Mouse (Mus musculus) kidney, adult 11 months (tissue): ENCODE data around the gene Rab7.

Source experiments
- DNase-seq: peaks from one replicate; pipeline ENCODE4 v3.0.0; 2022

Rab7 gene

DNA sequence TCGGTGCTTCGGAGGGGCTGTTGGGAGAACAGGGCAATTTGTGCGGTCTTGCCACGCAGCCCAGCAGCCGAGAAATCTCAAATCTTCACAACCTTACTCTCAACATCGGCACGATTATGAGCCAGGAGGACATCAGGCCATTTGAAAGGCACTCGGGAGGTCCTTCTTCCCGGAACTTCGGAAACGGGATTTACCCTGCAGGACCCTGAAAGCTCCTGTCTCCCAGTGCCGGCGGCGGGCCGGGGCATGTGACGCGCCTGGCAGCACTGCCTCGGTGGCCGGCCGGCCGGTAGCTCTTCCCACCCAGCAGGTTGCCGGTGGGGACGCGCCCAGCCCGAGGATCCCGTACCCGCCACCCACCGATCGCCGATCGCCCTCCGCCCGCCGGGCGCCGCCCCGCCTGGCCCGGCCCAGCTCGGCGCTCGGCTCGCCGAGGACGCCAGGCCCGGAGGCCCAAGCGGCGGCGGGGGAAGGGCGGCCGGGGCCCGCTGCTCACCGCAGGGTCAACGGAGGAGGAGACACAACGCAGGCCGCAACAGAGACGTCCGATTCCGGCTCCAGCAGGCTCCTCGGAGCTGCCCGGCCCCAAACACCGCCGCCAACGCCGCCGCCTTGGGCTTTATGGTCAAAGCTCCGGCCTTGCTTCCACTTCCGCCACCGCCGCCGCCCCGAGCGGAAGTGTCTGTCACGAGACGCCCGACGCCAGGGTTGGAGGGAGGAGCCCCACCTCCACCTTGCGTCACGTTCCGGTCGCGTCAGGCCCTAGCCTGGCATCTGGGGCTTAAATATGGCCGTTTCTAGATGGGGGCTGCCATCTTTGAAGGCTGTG lies at the start of gene Rab7:
TSS of gene Rab7 (minus strand) at position 694 of the 829 bp plus-strand sequence.
- DNase-seq, result peak; percentile 96

DNA sequence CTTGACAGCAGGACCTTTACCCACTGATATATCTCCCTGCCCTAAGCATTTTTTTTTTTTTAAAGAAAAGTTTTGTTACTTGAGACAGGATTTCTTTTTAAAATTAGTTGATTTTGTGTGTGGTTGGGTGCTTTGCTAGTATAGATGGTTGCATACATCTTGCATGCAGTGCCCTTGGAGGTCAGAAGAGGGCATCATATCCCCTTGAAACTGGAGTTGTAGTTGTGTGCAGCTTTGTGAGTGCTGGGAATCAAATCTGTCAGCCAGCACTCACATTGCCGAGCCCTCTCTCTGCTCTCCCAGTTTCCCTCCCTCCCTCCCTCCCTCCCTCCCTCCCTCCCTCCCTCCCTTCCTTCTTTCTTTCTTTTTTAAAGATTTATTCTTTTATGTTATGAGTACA lies 43.9 kb upstream of the Rab7 start:
- DNase-seq, result no peak

DNA sequence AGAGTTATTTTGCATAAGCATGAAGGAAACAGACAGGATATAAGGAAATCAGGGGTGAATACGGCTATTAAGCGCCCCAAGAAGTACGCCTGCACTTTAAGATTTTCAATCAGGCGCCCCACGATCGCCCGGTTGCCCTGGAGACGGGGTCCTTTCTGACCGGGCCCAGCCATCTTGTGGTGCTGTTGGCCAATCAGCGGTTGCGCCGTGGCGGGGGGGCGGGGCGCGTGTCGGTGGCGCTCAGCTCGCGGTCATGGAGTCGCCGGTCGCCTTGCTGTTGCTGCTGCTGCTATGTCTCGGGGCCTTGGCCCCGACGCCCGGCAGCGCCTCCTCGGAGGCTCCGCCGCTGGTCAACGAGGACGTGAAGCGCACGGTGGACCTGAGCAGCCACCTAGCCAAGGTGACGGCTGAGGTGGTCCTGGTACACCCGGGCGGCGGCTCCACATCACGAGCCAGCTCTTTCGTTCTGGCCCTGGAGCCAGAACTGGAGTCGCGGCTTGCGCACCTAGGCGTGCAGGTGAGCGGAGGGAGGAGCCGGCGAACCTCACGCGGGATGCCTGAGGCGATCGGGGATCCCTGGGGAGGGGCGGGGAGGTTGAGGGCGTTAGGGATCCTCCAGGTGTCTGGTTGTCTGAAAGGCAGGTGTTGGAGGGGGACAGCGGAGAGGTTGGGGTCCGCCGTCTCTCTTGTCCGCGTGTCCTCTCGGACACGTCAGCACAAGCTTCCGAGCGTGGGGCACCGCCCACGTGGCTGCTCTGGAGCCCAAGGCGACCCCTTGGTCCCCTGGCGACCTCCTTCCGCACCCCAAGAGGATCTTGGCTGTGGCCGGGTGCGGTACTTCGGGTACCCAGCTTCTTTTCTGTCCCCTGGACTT lies 39.4 kb upstream of the Rab7 start, which contains the start of gene Rpn1:
TSS of gene Rpn1 (plus strand) at position 205 of the 874 bp plus-strand sequence.
- DNase-seq, result peak; percentile 94

DNA sequence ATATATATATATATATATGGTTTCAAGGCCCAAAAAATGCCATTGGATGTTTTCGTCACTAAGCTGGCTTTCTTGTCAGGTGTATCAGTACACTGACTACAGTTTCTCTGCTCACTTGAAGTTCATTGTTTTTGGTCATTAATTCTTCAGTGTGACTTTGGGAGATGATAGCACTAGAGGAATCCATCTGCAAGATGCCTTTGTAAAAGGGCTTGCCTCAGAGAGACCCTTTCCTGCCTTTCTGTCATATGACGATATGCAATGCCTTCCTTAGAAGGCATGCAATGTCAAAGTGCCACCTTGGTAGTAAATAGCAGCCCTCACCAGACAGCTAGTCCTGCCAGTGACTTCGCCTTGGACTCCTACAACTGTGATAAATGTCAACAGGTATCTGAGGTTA lies 38.6 kb upstream of the Rab7 start:
- no peak for DNase-seq

DNA sequence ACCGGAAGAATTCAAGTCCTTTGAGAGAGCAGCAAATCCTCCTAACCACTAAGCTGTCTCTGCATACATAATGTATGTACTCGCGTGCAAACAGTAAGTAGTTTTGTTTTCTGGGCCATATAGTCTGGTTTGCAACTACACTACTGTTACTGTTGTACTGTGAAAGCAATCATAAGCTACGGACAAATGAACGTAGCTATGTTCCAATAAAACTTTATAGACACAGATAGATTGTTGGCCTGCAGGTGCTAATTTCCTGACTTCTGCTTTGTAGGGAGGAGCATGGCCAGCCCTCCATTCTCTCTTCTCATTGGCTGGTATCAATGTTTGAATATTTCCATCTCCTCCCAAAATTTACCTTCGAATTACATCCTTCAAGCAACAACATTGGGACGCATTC lies 38.0 kb upstream of the Rab7 start:
- DNase-seq, result no peak

DNA sequence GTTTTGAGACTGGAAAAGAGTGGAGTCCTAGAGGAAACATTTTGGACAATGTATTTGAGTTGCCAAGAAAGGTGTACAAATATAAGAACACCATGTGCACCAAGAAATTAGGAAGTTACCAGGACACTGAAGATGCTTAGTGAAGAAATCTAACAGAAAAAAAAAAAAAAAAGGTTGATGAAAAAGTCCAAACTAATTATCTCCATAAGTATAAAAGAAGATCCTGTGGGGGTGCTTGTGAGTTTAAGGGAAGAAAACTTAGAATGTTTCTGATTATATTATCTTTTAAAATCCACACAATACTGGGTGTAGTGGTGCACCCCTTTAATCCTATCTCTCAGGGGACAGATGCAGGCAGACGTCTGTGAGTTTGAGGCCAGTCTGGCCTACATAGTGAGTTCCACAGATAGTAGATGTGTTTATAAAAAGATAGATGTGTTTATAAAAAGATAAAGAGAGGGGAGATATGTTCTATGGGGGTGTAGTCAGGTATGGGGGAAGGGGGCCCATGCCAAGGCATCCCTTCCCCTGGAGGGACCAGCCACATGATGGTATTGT lies 31.0 kb upstream of the Rab7 start:
- DNase-seq, result no peak

DNA sequence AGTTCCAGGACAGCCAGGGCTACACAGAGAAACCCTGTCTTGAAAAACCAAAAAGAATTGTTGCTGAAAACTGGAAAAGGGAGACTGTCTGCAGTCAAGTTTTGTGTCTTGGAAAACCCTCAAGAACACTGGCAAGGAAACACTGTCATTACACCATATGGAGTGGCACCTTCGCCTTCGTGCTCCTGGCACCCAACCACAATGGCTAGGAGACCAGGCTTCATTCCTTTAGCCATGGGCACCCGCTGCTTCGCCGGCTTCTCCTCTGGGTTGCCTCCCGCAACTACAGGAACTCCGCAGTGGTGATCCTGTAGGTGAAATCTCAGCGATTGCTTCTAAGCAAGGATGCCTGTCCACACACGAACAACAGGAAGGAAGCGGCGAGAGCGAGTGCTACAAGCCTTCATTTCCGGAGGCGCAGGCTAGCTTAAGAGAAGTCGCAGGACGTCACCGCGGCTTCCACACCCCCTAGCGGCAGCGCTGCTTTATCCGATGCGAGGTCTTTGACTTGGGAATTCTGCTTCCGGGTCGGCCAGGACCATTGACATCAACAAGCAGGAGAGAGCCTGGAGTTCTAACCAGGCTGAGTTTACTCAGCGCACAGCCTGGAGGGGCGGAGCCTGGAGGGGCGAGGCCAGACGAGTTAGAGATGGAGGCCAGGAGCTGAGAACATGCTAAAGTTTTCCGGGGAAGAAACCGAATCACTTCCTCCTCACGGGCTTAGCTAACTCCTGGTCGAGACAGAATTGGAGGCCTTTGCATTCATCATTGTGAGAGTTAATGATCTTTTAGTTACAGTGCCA lies 29.9 kb upstream of the Rab7 start:
- DNase-seq, result peak; percentile 97

DNA sequence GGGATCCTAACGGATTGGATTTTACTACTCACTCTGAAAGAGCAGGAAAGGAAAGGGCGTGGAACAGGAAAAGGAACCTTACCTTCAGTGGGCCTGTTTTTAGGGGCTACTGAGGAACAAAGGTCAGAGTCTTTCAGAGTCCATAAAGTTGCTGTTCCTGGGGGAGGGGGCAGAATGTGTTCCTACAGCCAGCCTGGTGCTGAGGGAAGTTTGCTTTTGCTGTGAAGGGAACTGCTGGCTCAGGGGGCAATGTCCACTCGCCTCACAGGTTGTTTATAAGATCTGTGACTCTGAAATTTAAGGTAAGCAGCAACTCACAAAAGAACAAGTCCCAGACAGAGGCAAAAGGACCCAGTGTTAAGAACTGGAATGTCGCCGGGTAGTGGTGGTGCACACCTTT lies 26.1 kb upstream of the Rab7 start:
- peak; percentile 88 for DNase-seq

DNA sequence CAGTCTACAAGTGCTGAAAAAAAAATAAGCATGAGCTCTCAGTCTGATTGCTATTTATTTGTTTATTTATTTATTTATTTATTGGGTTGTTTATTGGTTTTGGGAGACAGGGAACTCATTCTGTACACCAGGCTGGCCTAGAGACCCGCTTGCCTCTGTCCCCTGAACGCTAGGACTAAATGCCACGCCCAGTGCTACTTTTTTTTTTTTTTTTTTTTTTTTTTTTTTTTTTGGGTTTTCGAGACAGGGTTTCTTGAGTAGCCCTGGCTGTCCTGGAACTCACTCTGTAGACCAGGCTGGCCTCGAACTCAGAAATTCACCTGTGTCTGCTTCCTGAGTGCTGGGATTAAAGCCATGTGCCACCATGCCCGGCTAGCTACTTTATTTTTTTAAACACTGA lies 25.4 kb upstream of the Rab7 start:
- DNase-seq, result no peak

DNA sequence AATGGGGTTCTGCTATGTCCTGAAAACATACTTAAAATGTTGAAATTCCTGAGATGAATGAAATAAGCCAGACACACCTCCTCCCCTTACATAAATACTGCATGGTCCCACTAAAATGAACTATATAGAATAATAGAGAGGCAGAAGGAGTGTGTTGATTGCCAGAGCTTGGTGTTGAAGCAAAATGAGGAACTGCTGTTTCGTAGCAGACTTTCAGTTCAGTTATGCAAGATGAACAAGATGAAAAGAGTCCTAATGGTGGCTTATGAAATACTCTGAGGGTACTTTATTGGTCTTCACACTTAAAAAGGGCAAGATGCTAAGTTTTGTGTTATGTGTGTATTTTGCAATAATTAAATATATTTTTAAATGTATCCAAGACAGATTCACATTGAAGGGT lies 23.7 kb upstream of the Rab7 start:
- no peak for DNase-seq

DNA sequence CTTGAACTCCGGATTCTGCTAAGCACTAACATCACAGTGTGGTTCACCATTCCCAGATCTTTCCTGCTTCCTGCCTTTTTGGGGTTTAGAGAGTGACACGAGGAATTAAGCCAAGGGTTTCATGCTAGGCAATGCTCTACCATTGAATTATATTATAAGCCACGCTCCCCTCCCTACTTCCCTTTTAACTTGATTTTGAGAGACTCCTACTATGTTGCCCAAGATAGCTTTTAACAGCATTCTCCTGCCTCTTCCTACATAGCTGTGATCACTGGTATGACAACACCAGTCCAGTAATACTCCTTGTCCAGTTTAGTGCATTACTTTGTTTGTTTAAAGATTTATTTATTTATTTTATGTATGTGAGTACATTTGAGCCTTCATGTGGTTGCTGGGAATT lies 22.7 kb upstream of the Rab7 start:
- no peak for DNase-seq

DNA sequence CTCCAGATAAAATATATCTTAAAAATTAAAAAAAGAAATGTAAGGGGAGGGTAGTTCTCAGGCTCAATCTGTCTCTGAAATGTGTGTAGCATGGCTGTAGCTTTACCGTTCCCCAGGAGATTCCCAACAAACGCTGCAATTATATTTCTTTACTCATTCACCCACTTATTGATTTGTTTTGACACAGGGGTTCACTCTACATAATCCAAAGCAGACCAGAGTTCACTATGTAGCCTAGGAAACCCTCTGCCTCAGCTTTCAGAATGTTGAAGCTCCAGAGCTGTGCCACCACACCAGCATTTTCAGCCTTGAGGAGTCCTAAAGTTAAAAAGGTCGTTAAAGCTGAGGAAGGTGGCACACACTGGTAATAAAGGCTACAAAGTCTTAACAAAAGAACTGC lies 20.9 kb upstream of the Rab7 start:
- DNase-seq, result no peak

DNA sequence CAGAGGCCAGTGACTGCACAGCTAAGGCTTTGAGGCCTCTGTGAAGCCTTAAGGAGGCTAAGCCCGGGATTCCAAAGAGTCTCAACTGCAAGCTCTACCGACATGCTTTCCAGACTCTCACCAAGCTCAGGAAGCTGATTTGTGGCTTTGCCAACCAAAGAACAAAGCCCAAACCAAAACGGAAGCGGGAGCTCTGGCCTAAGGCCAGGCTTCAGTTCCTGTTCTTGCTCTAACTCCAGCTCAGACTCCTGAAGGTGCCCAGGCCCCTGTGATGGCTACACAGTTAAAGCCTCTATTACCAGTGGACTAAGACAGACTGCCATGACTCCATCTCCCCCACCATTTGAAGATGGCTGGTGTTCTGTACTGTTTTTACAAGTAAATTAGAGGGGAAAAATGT lies 20.0 kb upstream of the Rab7 start:
- peak; percentile 61 for DNase-seq

DNA sequence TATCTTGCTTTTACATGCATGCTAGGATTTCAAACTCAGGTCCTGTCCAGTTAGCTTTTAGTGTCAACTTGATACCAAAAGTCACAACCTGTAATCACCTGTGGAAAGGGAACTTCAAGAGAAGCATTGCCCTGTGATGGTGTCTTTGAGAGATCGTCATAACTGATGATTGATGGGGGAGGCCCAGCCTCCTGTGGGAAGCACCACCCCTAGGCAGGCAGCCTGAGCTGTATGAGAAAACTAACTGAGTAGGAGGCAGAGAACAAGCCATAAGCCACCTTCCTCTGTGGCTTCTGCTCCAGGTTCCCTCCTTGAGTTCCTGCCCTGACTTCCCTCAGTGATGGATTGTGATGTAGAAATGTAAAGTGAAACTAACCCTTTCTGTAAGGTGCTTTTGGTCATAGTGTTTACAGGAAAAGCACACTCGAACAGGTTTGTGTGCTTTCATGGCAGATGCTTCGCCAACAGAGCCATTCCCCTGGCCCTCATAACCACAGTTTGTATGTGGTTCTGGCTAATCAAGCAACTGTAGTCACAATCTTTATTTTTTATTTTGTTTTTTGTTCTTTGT lies 19.1 kb upstream of the Rab7 start:
- no peak for DNase-seq

DNA sequence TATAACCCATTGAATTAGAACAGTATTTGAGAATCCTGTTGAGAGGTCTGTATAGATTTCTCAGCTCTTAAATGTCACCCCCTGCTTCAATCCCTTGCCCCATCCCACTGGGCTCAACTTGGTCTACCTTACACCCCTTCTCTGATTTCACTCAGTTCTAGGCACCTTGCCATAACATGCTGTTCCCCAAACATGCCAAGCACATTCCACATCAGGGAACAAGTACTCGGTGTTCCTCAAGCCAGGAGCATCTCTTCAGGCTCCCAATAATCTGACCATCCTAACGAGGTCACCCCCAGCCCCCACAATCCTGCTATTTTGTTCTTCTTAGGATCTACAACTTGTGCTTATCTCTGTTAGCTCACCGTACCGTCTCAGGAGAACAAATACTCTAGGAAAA lies 17.3 kb upstream of the Rab7 start:
- no peak for DNase-seq

DNA sequence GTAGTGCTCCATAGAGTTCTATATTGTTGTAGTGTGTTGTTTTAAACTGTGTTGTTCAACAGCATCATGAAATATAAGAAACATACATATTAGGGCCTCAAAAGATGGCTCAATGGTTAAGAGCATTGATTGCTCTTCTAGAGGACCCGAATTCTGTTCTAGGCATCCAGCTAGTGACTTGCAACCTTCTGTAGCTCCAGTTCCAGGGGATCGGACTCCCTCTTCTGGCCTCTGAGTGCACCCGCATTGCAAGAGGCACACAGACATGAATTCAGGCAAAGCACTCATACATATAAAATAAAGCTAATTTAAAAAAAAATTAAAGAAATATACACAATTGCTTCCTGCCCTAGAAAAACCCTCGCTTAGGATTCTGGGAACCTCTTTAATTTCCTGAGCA lies 16.3 kb upstream of the Rab7 start:
- DNase-seq, result no peak

DNA sequence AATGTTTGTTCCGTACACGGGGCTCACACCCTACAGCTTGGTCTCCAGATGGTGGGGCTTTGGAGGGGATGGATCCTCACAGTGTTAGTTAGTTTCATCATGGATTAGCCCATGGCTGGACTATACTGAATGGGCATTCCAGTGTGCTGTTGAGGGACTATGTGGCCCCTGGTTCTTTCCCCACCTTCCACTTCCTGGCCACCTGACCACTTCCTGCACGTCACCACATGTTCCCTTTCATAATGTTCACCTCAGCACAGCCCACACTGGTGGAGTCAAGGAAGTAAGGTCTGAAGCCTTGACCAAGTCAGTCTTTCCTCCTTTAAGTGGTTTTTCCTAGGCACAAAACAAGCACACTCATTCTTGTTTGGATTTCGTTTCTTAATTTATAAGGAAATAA lies 15.5 kb upstream of the Rab7 start:
- DNase-seq, result no peak

DNA sequence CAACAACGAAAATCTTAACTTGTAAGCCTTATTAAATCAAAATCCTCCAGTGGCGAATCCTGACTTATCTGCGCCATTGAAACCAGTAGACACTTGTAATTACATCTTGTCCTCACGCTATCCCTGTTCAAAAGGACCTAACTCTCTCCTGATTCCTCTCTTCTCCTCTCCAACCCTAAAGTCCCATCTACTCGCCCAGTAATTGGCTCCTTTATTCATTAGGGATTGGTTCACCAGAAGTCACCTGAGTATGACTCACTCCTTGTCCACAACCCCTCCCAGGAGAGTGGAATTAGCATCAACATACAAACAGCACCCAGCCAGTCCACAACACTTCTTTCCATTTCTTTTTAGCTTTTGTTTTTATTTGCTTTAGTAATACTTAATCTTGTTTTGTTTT lies 14.8 kb upstream of the Rab7 start:
- DNase-seq, result no peak

DNA sequence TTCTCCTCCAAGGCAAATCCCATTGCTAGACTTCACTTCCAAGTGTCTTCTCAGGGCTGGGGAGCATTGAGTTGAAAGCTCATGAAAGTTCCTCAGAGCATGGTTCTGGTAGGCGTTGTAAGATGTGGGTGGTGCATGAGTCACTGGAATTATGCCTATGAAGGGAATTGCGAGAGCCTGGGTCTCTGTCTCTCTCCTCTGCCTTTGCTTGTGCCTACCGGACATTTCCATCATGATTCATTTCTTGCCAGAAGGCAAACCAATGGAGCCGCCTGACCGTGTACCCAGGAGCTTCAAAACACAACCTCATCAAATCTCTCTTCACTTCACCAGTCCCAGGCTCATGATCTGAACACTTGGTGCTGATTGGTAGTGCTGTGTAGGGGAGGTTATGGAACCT lies 11.8 kb upstream of the Rab7 start:
- DNase-seq, result no peak

DNA sequence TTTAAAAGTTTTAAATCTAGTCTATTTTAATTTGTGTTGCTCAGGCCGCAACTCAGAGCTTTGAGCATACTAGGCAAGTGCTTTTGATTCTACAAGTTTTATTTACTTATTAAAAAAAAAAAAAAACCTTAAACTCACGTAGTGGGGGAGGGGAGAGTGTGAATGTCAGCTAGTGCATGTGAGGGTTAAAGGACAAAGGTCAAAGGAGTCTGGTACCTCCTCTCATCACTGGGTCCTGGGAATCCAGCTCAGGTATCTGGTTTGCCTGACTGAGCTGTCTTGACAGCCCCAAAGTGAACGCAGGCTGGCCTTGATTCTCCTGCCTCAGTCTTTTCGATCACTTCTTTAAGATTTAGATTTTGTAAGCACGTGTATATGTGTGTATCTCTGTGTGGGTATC lies 10.6 kb upstream of the Rab7 start:
- DNase-seq, result no peak

DNA sequence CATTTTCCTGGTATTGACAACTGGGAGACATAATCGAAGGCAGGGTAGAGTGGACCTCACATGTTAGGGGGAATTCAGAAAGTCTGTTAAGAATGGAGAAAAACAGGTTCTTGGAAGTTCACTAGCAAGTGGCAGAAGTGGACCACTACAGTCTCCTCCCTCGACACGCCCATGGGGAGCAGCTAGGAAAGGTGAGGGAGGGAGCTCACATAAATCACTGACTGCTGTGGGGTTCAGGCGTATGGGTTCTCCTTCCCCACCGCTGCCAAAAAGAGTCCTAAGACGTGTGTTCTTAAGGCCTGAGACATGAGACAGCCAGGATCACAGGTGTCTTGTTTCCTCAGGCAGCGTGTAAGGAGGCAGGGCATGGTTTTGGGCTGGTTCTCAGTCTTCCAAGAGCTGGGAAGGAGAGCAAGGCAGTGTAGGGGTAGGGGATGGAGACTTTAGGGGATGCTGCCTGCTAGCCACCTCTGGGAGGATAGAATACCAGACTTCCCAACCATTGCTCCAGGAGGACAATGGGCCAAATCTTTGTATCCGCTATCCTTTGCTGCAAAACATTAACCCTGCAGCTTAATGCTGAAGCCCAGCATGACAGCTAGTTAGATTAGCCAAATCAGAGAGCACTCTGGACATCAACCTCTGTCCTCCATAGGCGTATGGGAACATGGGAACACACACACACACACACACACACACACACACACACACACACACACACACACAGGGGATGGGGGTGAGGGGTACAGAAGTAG lies 9.2 kb upstream of the Rab7 start:
- no peak for DNase-seq
